Mouse (Mus musculus) common myeloid progenitor, adult 5-6 weeks (primary cell): ENCODE data around the gene Lin7c. TPM values are rescaled to one million over a fixed set of nuclear protein-coding genes. Genes with fewer than 3 reads are reported as not detected.

Experiments
- ATAC-seq: replicated peaks from 2 replicates; pipeline ENCODE4 v1.8.0; 2016; ENCODE audit warnings: low read depth, mild to moderate bottlenecking, moderate TSS enrichment, inconsistent platforms; ENCODE audit not compliant: poor library complexity, severe bottlenecking
- total RNA-seq: library from RNA; stranded (forward); fragments of 200-1000, 187-1606 nt; gene quantifications from 2 replicates; pipeline ENCODE4 v1.2.3, GENCODE M21; 2017

Lin7c gene
- total RNA-seq, 1 experiment from 2014 or later = 112 TPM

DNA sequence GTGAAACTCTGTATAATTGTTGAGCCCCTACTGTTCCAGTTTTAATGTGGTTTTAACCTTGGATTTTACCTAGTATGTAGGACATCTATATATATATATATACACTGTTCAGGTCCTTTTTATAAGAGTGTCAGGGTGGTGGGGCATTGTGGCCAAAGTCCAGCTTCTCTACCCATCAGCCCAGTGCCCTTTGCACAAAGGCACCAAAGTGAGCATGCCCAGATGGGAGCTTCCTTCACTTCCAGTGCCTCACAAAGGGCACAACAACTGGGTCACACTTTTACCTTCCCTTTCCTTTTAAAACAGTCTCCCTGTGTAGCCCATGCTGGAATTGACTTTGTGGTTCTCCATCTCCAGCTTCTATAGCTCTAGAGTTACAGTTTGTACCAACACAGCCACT is 23.9 kb downstream of the Lin7c start:
- ATAC-seq = no peak

DNA sequence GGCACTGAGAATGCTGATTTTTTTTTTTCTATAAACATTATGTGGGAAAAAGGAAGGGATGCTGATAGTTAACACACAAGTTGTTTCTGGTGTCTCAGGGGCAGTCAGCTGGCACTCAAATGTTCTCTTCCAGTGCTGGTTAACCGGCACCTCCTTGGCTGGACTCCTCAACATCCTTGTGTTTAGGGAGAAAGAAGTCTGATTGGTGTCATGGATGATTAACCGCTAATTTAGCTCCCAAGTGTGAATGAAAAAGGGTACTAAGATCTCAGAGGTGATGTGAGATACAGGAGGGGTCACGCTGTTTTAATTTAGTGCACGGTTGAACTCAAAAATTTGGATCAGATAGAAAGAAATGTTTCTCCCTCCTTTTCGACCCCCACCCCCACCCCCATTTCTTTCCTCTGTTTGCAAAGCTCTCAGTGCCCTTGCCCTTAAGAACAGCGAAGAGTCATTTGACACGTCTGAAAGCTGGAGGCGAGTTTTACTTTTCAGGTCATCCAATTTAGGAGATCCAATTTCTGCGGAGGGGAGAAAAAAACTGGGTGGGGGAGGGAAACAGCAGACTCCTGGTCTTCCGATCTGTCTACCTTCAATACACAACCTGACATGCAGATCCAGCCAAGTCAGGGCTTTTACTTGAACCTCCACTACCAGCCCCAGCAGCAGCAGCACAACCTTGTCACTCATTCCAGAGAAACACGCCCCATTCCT is 26.3 kb downstream of the Lin7c start:
- peak; percentile 6; the same call in 1 of the 2 replicates for ATAC-seq

DNA sequence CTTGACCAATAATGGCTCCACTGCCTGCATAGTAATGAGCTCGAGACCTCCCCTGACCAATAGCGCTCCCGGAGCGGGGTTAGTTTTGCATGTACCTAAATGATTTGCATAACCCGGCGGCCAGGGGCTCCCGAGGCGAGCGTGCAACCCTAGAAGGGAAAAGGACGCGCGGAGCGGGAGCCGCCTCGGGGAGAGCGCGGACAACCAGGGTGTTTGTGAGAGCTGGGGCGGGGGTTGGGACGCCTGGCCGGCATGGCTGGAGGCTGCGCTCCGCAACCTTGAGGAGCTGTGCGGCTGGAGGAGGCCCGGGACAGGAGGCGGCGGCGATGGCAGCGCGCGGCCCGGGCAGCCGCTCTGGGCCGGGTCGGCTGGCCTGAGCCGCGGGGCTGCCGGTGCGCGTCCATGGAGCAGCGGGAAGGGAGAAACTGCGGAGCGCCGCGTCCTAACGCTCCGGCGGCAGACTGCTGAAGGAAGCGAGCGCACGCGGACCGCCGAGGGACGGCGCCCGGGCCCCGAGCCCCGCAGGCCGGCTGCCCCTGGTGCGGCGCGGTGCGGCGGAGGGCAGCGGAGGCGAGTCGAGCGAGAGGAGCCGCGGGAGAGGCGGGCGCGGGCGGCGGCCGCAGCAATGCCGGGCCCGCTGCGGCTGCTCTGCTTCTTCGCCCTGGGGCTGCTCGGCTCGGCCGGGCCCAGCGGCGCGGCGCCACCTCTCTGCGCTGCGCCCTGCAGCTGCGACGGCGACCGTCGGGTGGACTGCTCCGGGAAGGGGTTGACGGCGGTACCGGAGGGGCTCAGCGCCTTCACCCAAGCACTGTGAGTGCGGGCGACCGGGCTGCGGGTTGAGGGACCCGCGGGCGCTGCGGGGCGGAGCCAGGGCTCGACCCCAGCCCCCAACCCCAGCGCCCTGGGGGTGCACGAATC is 27.1 kb downstream of the Lin7c start, which contains the start of gene Lgr4:
Gene Lgr4, plus strand, starts transcription at position 152 of the 918 bp plus-strand sequence.
- ATAC-seq = peak; percentile 94

DNA sequence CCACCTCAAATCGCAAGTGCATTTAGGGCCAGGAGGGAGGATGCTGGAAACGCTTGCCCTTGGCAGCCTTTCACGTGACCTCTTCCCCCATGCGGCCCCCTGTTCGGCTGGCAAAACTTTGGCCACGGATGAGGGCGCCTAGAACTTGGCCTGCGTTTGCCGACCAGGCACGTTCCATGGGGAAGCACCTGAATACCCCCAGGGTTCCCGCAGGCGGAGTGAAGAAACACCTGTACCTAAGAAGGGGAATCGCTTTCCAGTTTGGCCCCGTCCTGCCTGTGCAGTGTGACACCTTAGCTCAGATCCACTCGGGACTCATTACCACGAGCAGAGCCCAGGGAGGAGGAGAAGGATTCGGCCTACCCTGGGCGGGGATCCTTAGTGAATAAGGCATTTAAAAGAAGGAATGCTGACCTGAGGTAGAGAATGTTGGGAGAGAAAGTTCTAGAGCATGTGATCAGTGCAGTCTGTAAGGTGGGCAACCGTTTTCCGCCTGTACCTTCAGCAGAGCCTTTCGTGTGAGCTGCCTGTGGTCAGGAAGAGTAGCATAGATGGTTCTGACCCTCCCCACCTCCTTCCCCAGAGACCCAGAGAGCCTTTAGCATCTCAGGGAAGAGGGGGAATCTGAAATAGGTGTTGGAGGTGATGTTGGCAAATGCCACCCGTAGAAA is 28.1 kb downstream of the Lin7c start:
- no peak for ATAC-seq

DNA sequence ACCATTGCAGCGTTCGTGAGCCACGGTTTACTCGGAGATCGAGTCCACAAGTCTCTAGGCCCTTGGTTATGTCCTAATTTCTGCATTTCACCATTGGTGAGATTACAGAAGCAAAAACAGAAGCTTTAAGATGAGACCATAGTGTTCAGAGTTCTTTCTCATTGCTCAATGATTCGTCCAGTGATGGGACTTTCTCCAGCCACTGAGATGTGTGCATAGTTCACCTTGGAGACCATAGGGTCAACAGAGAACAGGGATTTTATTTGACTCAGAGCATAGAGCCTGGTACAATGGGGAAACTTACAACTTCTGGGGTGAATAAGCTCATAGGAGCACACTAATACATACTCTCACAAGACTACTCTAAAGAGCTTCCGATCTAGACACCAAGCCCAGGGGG is 29.8 kb downstream of the Lin7c start:
- no peak for ATAC-seq

DNA sequence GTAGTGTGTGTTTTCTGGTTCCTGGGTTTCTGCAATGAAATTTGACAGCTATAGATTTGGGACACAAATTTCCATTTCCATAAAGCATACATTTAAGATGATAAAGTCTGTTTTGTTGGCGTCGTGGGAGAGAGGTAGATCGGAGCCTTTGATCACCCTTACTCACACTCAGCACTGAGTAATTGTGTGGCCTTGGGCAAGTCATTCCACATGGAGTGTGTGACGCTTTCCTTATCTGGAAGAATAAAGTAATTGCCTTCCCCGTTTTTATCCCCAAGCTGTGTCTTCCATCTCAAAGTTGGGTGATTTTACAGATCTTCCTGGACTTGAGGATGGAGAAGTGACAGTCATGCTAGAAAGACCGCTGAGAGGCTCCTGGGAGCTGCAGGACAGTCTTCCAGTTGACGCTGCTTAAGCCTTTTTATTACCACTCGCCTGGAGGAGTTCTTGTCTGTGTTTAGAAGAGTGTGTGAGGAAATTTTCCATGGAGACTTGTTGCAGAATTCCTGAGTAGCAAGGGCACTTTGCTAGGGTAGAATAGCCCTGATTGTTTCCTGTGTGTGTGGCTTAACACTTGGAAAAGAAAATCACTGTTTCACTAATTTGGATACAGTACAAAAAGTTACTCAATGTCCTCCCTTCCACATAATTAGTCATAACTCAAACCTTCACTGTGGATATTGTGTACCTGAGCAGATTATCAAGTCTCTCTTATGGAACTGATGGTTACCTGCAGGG is 30.8 kb downstream of the Lin7c start:
- ATAC-seq = no peak

DNA sequence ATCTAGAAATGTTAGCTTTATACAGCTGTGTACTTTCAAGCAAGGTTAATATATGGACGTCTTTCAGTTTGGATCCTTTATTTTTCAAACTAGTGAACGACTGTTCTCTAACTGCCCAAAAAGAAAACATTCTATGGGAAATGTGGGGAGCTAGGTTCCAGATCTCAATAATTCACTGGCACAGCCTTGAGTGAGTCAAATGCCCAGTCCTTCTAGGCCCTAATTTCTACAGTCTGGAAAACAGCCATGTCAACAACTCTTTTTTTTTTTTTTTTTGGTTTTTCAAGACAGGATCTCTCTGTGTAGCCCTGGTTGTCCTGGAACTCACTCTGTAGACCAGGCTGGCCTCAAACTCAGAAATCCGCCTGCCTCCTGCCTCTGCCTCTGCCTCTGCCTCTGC is 31.7 kb downstream of the Lin7c start:
- no peak for ATAC-seq

DNA sequence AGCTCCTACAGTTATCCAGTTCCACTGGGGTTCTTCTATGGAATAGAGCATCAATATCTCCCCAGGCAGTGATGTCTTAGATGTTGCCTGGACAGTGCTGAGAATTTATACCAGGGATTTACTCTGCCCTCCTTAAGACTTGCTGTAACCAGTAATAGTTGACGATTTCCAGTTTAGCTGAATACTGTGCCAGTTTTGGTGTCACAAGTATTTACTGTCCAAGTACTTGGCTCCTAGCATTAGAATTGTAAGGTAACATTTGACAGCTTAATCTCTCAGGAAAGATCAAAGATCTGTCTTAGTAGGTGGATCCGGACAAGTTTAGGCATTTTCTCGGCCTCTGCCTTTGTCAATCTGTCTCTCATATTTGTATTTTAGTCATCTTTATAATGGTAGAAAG is 32.4 kb downstream of the Lin7c start:
- ATAC-seq = no peak

DNA sequence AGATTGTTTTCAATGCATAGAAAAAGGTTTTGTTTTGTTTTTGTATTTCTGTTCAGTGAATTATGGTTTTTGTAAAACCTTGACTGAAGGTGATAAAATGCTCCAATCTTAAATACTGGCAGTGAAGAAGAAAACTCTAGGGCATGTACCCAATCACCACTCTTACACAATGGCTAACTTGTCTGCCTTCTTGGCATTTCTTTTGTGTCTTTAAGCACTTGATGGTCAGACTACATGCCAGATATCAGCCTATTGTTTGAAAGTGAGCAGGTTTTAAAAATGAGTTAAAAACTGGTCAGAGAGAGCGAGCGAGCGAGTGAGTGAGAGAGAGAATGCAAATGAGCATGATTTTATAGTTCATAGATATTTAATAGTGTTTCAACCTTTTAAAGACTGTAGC is 33.3 kb downstream of the Lin7c start:
- no peak for ATAC-seq

DNA sequence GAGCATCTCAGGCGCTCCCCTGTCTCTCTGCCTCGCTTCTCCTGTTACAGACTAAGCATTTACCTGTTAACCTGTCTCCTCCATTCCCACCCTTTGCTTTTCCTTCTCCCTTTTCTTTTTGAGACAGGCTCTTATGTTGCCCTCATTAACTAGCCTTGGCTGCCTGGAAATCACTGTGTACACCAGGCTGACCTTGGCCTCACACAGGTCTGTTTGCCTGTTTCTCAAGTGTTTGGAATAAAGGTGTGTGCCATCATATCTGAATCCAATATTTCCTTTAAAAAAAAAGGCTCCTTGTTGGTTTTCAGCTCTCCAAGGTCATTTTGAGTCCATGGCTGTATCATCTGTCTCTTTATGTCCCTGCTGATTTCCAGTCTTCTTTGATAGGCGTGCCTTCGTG is 36.3 kb downstream of the Lin7c start:
- no peak for ATAC-seq

DNA sequence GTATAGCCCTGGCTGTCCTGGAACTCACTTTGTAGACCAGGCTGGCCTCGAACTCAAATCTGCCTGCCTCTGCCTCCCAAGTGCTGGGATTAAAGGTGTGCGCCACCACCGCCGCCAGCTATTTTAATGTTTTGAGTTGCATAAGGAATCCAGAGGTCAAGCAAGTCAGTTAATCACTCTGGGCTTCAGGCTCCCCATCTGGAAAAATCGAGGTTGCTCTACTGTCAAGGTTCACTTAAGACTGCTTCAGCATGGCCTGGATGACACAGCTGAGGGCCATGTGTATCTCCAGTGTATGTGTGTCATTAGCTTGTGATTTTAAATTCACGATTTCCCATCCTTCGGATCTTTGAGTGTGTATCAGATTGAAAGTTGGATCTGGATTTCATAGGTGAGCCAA is 36.8 kb downstream of the Lin7c start:
- ATAC-seq = no peak

DNA sequence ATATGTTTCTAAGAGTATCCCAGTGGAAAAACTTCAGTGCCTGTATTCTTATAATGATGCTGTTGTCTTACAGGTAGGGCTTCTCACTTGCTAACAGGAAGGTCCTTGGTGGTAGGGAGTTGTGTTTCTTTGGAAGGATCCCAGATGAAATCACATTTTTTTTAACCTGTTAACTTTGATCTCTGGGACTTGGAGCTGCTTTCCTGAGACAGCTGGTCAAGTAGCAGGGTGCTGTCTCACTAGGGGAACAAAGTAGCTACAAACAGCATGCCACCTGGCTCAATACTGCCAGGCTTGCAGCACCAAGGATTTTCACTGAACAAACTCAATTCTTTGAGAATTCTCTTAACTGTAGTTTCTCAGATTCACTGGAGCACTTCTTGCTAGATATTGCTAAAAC is 37.2 kb downstream of the Lin7c start:
- ATAC-seq = no peak

DNA sequence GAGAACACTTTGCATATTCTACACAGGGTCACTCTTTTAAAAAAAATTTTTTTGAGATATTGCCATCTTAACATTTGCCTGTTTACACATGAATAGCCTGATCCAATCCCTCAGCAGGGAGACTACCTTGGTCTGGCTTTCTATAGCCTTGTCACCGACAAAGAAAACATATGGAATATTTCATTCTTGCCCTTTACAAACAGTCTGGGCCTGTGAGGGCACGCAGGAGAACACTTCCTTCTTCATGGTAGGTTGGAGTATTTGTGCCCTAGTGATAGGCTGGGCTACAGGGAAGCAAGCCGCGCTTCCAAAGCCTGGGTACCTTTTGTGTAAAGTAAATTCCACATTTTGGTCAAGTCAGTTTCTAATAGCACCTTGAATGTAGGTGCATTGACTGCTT is 38.1 kb downstream of the Lin7c start:
- no peak for ATAC-seq

DNA sequence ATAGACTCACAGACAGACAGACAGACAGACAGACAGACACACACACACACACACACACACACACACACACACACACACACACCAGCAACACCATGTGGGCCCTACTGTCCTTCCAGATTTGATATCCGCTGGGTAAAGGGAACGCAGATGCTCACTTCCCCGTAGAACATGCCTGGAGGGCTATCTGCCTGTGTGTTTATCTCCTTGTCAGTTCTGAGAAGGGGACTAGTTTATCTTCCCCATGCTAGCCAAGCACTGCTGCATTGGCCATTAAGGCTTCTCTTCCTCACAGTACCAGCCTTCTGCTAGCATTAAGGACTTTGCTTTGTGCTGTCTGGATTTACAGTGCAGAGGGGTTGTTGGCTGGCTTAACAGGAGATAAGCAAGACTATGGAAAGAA is 38.6 kb downstream of the Lin7c start:
- ATAC-seq = no peak

DNA sequence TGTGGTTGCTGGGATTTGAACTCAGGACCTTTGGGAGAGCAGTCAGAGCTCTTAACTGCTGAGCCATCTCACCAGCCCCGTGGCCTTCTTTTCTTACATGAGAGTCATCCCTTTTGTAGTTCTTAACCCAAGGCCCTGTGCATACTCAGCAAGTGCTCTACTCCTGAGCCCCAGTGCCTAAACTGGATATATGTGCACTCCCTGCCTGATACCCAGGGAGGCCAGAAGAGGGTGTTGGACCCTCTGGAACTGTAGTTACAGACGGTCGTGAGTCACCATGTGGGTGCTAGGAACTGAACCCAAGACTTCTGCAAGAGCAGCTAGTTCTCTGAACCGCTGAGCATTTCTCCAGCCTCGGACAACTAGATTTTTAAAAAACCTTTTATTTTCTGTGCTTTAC is 39.7 kb downstream of the Lin7c start:
- no peak for ATAC-seq

DNA sequence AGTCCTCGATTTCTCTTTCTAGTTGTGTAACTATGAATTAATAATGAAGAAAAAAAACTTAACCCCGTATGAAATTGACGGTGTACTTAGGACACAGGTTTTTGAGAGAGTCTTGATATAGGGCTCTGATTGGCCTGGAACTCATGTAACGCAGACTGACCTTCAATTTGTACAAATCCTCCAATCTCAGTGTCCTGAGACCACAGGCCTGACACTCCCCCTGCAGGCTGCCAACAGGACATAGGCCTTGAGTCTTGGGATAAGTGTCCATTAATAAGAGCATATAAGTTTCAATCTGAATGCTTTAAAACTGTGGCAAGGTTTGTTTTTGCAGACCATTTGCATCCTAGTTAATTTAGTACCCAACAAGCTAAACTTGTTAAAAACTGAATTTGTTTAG is 40.1 kb downstream of the Lin7c start:
- ATAC-seq = no peak

DNA sequence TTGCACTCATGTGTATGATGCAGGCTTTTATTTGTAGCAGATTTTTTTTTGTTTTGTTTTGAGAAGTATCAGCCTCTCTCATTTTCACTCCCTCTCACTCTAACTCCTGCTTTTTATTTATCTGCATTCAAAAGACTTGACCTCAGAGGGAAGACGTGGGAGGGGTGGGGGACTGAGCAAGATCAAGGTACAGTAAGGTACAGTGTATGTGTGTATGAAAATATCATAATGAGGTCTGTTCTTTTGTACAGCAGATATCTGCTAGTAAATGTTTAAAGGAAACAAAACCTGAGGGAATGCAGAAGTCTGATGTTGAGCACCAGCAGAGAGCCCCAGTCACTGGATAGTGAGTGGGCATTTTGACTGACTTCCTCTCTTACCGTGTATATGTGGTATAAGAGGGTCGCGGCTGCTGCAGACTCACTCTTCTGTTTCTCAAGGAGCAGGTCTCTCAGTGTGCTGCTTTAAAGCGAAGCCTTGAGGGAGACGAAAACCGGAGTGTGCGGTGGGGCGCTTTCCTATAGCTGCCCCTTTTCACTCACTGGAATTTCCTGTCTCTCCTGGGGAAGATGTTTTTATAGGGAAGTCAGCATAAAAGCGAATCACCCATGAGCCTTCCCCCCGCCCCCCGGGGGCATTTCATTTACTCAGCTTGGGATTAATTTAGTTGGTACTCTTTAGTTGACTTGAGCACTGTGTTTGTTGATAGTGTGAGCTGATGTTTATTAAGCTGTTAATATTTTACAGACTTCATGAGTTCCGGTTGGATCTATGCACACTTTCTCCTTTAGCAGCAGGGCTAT is 41.5 kb downstream of the Lin7c start:
- peak; percentile 90 for ATAC-seq

DNA sequence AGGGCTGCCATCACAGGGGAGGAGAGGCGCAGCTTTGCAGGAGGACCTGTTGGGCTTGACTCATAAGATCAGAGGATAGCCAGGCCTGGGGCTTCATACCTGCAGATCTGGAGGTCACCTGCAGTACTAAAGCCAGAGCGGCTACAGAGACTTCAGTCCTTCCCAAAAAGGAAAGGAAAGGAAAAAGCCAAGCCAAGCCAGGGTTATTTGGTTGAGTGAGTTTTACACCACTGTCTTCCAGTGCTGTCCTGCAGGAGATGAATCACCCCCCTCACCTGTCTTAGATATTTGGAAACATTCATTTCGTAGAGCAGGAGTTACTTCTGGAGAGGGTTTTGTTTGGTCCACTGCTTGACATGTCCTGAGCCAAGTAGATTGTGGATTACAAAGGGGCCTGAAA is 42.5 kb downstream of the Lin7c start:
- no peak for ATAC-seq

DNA sequence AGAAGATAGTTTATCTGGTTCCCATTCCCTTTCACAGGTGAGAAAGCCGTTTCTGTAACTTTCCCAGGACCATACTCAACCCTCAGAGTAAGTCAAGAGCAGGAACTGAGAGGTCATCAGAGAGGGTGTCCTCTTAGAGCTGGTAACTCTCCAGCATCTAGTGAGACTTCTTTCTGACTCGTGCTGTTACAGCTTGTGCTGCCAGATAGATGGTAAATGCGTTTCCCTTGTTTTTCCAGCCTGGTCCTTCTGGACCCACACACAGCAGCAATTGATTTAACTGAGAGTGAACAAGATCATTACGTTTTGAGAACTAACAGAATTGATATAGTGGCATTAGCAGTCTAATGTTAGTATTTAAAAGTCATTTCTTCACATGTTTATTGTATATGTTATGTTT is 43.4 kb downstream of the Lin7c start:
- ATAC-seq = no peak
